Mouse (Mus musculus) liver, embryonic 14.5 days (tissue): Measurements from ENCODE around the gene Plagl1.

Experiments
- CTCF ChIP-seq: IDR thresholded peaks from 2 replicates; pipeline ENCODE4 v1.5.1; 2016; ENCODE audit warnings: antibody characterized with exemption, low read depth, control low read depth
- EP300 ChIP-seq: IDR thresholded peaks from 2 replicates; pipeline ENCODE4 v1.6.1; 2016; ENCODE audit warnings: antibody characterized with exemption, low read depth

DNA sequence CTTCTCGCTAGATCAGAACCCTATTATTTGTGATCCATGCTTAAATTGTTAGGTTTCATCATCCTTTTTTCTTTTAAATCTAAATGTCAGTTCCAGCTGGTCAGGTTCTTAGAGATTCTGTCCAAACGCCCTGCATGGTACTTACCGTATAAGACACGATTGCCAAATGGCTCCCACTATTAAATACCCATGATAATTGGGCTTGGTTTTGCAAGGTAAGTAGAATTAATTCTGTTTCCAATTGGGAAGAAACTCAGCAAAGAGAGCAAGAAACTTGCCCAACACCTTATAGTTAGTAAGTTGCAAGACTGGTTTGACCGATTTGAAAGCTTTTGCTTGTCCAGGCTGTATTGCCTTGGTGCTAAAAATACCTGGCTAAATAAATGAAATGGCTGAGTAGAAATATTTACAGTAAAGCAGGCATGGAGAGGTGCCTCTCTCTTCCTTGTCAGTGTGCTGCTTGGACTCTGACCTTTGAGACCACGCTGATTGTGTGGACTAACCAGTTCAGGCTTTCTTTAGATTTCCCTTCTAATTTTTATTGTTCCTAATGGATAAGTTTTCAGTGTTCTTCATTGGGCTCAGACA, 39.9 kb downstream of the Plagl1 start:
- TF ChIP-seq CTCF (no peak), EP300 (no peak)
